Comparison of ENCODE assay signal across 7 mouse cellular contexts in the genomic region with DNA sequence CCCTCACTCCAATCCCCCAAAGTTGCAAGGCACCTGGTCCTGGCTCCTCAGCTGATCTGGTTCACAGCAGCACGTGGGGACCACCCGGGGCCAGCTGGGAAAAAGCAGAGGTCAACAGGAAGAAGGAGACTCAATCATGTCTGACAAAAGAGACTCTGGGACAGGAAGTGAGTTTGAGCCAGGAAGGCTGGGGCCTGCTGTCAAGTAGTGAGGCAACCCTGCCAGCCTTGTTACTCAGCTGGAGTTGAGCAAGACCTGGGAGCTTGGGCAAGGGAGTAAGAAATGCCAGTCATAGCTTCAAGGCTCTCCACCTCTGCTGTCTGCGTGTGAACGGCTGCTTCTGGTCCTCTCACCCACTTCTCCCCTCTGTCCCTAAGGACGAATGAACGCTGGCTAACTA. TPM values are rescaled to one million over a fixed set of nuclear protein-coding genes. Genes with fewer than 3 reads are reported as not detected.
A peak's percentile ranks its signal among the peaks of the same experiment; 100 is the strongest.
DNase-seq lines count a peak whose midpoint lies in the region; ATAC-seq and TF ChIP-seq lines count a peak whose summit lies in the region.

Gene Ndel1, minus strand, starts transcription at position 111 of the 400 bp plus-strand sequence.

- H3K4me1 ChIP-seq in ES-Bruce4 (ENCODE audit: control insufficient read depth, insufficient read depth, low read length): peaks cover 3% of the 10 kb centered on the region
- no peaks in the 10 kb centered on the region for H3K4me1 ChIP-seq in hindbrain, embryonic 13.5 days (replicated peaks)

- H3K9me3 ChIP-seq in ES-Bruce4 (replicated peaks; ENCODE audit: control insufficient read depth, insufficient read depth, low read length, poor library complexity, severe bottlenecking): no peaks in the 10 kb centered on the region
- no peaks in the 10 kb centered on the region for H3K9me3 ChIP-seq in hindbrain, embryonic 13.5 days

- no peak within 1 kb of the TSS for H3K4me3 ChIP-seq in ES-Bruce4 (ENCODE audit: low read depth, low read length)
- no peak within 1 kb of the TSS for H3K4me3 ChIP-seq in hindbrain, embryonic 13.5 days

- H3K9ac ChIP-seq in ES-Bruce4 (ENCODE audit: low read depth, poor library complexity, severe bottlenecking): no peak within 1 kb of the TSS
- H3K9ac ChIP-seq in hindbrain, embryonic 13.5 days: no peak within 1 kb of the TSS

- no peak within 1 kb of the TSS for H3K27ac ChIP-seq in ES-Bruce4 (ENCODE audit: insufficient read depth, low read length)
- no peak within 1 kb of the TSS for H3K27ac ChIP-seq in hindbrain, embryonic 13.5 days

- WGBS in hindbrain, embryonic 13.5 days: 62% methylated on average over 6 of the region's 6 CpGs

- no peak within 1 kb of the TSS for H3K4me2 ChIP-seq in hindbrain, embryonic 13.5 days

- ATAC-seq in hindbrain, embryonic 13.5 days (ENCODE audit: low FRiP score): no peak
- ATAC-seq in megakaryocyte, adult 5-6 weeks (ENCODE audit: poor library complexity, severe bottlenecking): peak; percentile 98

- TF ChIP-seq EP300 in ES-Bruce4 (IDR thresholded peaks at IDR 0.05; ENCODE audit: insufficient read depth, low read depth, low read length): no peak

- no peaks in the 10 kb centered on the region for H3K27me3 ChIP-seq in ES-Bruce4 (ENCODE audit: control insufficient read depth, insufficient read depth, low read length, poor library complexity, severe bottlenecking)
- H3K27me3 ChIP-seq in hindbrain, embryonic 13.5 days: no peaks in the 10 kb centered on the region

- DNase-seq in adrenal gland, adult 8-10 months: peak; percentile 89
- peak; percentile 54 for DNase-seq in gastrocnemius, adult 18-20 months (ENCODE audit: low spot score)
- DNase-seq in left cerebral cortex, postnatal 10 days (ENCODE audit: extremely low spot score in 1 of 2, low spot score in 2 of 2): peak in 1 of 2 experiments; percentile 61
- peak; percentile 45 to 79 for DNase-seq in urinary bladder, postnatal 36 days (ENCODE audit: low spot score in 2 of 2)

- TF ChIP-seq POLR2A in ES-Bruce4 (IDR thresholded peaks at IDR 0.05; ENCODE audit: insufficient read depth, low read length): no peak

- no peak for TF ChIP-seq CTCF in ES-Bruce4 (IDR thresholded peaks at IDR 0.05; ENCODE audit: low read depth, low read length)

- no peaks in the 10 kb centered on the region for H3K36me3 ChIP-seq in ES-Bruce4 (ENCODE audit: control insufficient read depth, insufficient read depth, low read length, poor library complexity, severe bottlenecking)
- no peaks in the 10 kb centered on the region for H3K36me3 ChIP-seq in hindbrain, embryonic 13.5 days

- intact Hi-C loops in left cerebral cortex, postnatal 10 days (cut with DNase I): loop anchor here (10.0 kb wide), 1 partner anchor 387 kb away; no protein-coding TSS in a partner anchor

RNA-seq across cellular contexts. Expression of gene Ndel1, which starts in this region (rescaled TPM):
- polyA plus RNA-seq in ES-Bruce4 (2011; ENCODE audit: insufficient read depth, insufficient read length, low read depth, missing spikeins): 59.3 and 71.7 TPM in 2 replicates
- total RNA-seq in adrenal gland, adult 8-10 months (2022): 10 to 100 TPM; 59.5 to 79.4 (median 68.0) TPM
- 100 to 1,000 TPM in 1 of 2 experiments, 10 to 100 TPM in 1; 78.2 to 106 TPM for total RNA-seq in gastrocnemius, adult 18-20 months (2021)
- 90.8 and 92.6 TPM in 2 replicates for polyA plus RNA-seq in hindbrain, embryonic 13.5 days (2015; fragmentation: Nextera tagmentation; extraction: Ambion mirVana)
- total RNA-seq in left cerebral cortex, postnatal 10 days (2021): 10 to 100 TPM; 91.6 to 95.6 TPM
- 48.9 and 53.9 TPM in 2 replicates for total RNA-seq in megakaryocyte, adult 5-6 weeks (2015)
- 71.2 and 114 TPM in 2 replicates for total RNA-seq in megakaryocyte, adult 5-6 weeks (2017)
